Mouse (Mus musculus) heart, adult 2 months (tissue): Measurements from ENCODE around the gene Ndufa4.

Experiments used
- CTCF ChIP-seq: fragments of 200-600 bp; IDR thresholded peaks from 2 replicates; pipeline ENCODE4 v1.8.1; 2022; ENCODE audit warnings: antibody characterized with exemption, mild to moderate bottlenecking, moderate library complexity
- EP300 ChIP-seq: fragments of 200-500 bp; IDR thresholded peaks from 2 replicates; pipeline ENCODE4 v1.6.1; 2011; ENCODE audit warnings: low read depth, low read length, control low read depth; ENCODE audit not compliant: insufficient read depth
- POLR2A ChIP-seq: fragments of 200-500 bp; IDR thresholded peaks from 2 replicates; pipeline ENCODE4 v1.6.1; 2011; ENCODE audit warnings: mild to moderate bottlenecking, low read depth, low read length, control low read depth; ENCODE audit not compliant: insufficient read depth

DNA sequence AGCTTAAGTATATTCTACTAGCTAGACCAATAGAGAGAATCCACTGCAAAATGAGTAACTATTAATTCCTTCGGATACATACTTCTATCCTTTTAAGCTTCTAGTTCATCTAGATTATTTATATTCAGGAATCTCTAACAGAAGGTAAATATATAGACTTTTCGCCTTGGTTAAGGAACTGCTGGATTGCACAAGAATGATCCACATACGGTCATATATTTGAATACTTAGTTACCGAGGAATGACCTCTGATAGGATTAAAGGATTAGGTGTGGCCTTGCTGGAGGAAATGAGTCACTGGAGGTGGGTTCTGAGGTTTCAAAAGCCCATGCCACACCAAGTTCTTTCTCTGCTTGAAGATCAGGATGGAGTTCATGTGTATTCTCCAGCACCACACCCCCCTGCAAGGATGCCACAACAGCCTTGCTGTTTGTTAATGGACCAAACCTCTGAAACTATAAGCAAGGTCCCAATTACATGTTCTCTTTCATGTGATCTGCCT is 6.4 kb downstream of the Ndufa4 start:
- no peak for TF ChIP-seq EP300
- TF ChIP-seq POLR2A, result no peak
- TF ChIP-seq CTCF, result no peak
